Mouse (Mus musculus): ENCODE data around the gene Hist1h4m. TPM values are rescaled to one million over a fixed set of nuclear protein-coding genes. Genes with fewer than 3 reads are reported as not detected.

The Hist1h4m gene
- not detected in 2 replicates for polyA plus RNA-seq (2015; fragmentation: Nextera tagmentation; extraction: Ambion mirVana)

DNA sequence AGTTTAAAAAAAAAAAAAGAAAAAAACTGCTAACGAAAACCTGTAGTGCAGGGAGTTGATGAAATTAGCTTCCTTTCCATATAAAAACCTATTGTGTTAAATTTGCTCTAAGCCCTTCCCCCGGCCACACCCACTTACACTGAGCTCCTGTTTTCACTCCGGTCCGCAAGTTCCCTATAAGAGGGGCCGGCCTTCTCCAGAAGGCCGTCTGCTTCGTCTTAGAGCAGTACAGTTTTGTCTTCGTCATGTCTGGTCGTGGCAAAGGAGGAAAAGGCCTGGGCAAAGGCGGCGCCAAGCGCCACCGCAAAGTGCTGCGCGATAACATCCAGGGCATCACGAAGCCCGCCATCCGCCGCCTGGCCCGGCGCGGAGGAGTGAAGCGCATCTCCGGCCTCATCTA is at the start of gene Hist1h4m:
Hist1h4m (plus strand) TSS at position 208 of the 400 bp plus-strand sequence.

DNA sequence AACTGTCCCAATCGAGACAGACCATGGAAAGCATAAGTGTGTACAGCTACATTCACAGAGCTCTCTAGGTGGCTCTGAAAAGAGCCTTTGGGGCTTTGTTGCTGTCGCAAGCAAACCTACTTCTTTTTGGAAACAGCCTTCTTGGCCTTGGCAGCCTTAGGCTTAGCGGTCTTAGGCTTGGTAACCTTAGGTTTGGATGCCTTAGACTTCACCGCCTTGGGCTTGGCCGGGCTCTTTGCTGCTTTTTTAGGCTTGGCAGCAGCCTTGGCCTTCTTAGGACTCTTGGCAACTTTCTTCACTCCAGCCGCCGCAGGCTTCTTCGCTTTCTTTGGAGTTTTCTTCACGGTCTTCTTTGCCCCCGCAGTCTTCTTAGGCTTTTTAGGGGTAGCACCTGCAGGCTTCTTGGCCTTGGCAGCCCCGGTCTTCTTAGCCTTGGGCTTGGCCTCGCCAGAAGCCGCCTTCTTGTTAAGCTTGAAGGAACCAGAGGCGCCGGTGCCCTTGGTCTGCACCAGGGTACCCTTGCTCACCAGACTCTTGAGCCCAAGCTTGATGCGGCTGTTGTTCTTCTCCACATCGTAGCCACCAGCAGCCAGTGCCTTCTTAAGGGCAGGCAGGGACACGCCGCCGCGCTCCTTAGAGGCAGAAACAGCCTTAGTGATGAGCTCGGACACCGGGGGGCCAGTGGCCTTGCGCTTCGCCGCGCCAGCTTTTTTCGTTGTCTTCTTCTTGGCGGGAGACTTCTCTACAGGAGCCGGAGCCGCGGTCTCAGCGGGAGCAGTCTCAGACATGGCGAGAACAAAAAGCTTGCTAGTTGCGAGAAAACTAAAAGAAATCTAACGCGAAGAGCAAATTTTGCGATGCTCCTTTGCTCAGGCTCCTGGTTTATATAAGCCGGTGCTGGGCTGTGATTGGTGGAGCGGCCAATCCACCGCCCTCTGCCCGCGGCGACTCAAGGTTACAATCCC is 31.5 kb upstream of the Hist1h4m start, which contains the start of gene Hist1h1b:
Hist1h1b (minus strand) TSS at position 859 of the 965 bp plus-strand sequence.

GRCm38 (mm10) chr13:21783255-21783617 is 28.3 kb upstream of the Hist1h4m start, which contains the start of gene Hist1h3i:
Gene Hist1h3i, minus strand, starts transcription at chr13:21783370.

DNA sequence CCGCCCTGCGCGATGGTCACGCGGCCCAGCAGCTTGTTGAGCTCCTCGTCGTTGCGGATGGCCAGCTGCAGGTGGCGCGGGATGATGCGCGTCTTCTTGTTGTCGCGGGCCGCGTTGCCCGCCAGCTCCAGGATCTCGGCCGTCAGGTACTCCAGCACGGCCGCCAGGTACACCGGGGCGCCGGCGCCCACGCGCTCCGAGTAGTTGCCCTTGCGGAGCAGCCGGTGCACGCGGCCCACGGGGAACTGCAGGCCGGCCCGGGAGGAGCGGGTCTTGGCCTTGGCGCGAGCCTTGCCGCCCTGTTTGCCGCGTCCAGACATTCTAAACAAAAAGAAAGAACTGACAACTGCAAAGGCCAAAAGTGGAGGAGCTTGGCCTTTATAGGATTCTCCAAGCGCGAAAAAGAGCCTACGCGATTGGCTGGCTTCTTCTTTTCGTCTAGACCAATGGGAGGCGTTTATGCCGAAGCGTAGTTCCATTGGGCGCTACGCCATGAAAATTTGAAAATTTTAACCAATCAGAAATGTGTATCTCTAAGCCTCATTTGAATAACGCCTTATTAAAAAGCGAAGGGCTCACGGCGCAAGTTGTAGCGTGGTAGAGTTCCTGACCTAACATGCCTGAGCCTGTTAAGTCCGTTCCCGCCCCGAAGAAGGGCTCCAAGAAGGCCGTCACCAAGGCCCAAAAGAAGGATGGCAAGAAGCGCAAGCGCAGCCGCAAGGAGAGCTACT is 24.5 kb upstream of the Hist1h4m start, which contains the start of the genes Hist1h2an and Hist1h2bp:
Hist1h2an (minus strand) TSS at position 320 of the 731 bp plus-strand sequence.
Hist1h2bp (plus strand) TSS at position 563 of the 731 bp plus-strand sequence.

GRCm38 (mm10) chr13:21810073-21810472 is 1.5 kb upstream of the Hist1h4m start, which contains the start of the genes Hist1h2bq and Hist1h2ao:
Gene Hist1h2bq, minus strand, starts transcription at chr13:21810197.
Gene Hist1h2ao, plus strand, starts transcription at chr13:21810465.

GRCm38 (mm10) chr13:21831418-21832394 is 20.2 kb downstream of the Hist1h4m start, which contains the start of gene Hist1h4n:
Gene Hist1h4n, minus strand, starts transcription at chr13:21832196.

GRCm38 (mm10) chr13:21833461-21833860 is 21.9 kb downstream of the Hist1h4m start, which contains the start of the genes Hist1h2ap and Hist1h2br:
Gene Hist1h2ap, minus strand, starts transcription at chr13:21833507.
Gene Hist1h2br, plus strand, starts transcription at chr13:21833743.

Small RNA genes within 50 kb of the gene (microRNA-seq; reads per million reads assigned to microRNA genes)
- gene Gm19658 (0 reads per million in 2 experiments), gene Gm44346 (0 reads per million in 2 experiments), gene Gm44466 (0 reads per million in 2 experiments)

Other genes with a start within 250 kb of the Hist1h4m start
- not detected in 2 replicates for gene Olfr1364, start 230.0 kb upstream of the Hist1h4m start, polyA plus RNA-seq (2015; fragmentation: Nextera tagmentation; extraction: Ambion mirVana)
- gene Olfr1362, start 197.7 kb upstream of the Hist1h4m start, polyA plus RNA-seq (2015; fragmentation: Nextera tagmentation; extraction: Ambion mirVana) = not detected in 2 replicates
- not detected in 2 replicates for gene Olfr11, start 169.2 kb upstream of the Hist1h4m start, polyA plus RNA-seq (2015; fragmentation: Nextera tagmentation; extraction: Ambion mirVana)
- gene Olfr1361, start 148.4 kb upstream of the Hist1h4m start, polyA plus RNA-seq (2015; fragmentation: Nextera tagmentation; extraction: Ambion mirVana) = not detected in 2 replicates
- gene Olfr1360, start 134.3 kb upstream of the Hist1h4m start, polyA plus RNA-seq (2015; fragmentation: Nextera tagmentation; extraction: Ambion mirVana) = not detected in 2 replicates
- not detected in 2 replicates for gene Olfr1359, start 113.6 kb upstream of the Hist1h4m start, polyA plus RNA-seq (2015; fragmentation: Nextera tagmentation; extraction: Ambion mirVana)
- 0.60 and 0.77 TPM in 2 replicates for gene Hist1h2bl, start 95.6 kb upstream of the Hist1h4m start, polyA plus RNA-seq (2015; fragmentation: Nextera tagmentation; extraction: Ambion mirVana)
- gene Hist1h2ai, start 95.3 kb upstream of the Hist1h4m start, polyA plus RNA-seq (2015; fragmentation: Nextera tagmentation; extraction: Ambion mirVana) = 5.6 and 8.3 TPM in 2 replicates
- 1.9 and 3.5 TPM in 2 replicates for gene Hist1h3h, start 94.1 kb upstream of the Hist1h4m start, polyA plus RNA-seq (2015; fragmentation: Nextera tagmentation; extraction: Ambion mirVana)
- 0.33 and 0.82 TPM in 2 replicates for gene Hist1h2bm, start 89.7 kb upstream of the Hist1h4m start, polyA plus RNA-seq (2015; fragmentation: Nextera tagmentation; extraction: Ambion mirVana)
- gene Hist1h4j, start 76.7 kb upstream of the Hist1h4m start, polyA plus RNA-seq (2015; fragmentation: Nextera tagmentation; extraction: Ambion mirVana) = 0.26 and 0.30 TPM in 2 replicates
- 1.0 TPM in 1 of 2 replicates, not detected in the other for gene Hist1h4k, start 61.2 kb upstream of the Hist1h4m start, polyA plus RNA-seq (2015; fragmentation: Nextera tagmentation; extraction: Ambion mirVana)
- 2.8 and 9.7 TPM in 2 replicates for gene Hist1h2ak, start 57.9 kb upstream of the Hist1h4m start, polyA plus RNA-seq (2015; fragmentation: Nextera tagmentation; extraction: Ambion mirVana)
- 0.77 and 1.4 TPM in 2 replicates for gene Hist1h2bn, start 57.6 kb upstream of the Hist1h4m start, polyA plus RNA-seq (2015; fragmentation: Nextera tagmentation; extraction: Ambion mirVana)
- gene Hist1h1b, start 31.1 kb upstream of the Hist1h4m start, polyA plus RNA-seq (2015; fragmentation: Nextera tagmentation; extraction: Ambion mirVana) = 5.9 and 8.9 TPM in 2 replicates
- 37.6 and 38.4 TPM in 2 replicates for gene Hist1h3i, start 28.4 kb upstream of the Hist1h4m start, polyA plus RNA-seq (2015; fragmentation: Nextera tagmentation; extraction: Ambion mirVana)
- gene Hist1h2an, start 24.5 kb upstream of the Hist1h4m start, polyA plus RNA-seq (2015; fragmentation: Nextera tagmentation; extraction: Ambion mirVana) = 1.5 and 2.4 TPM in 2 replicates
- 0.51 and 0.69 TPM in 2 replicates for gene Hist1h2bp, start 24.3 kb upstream of the Hist1h4m start, polyA plus RNA-seq (2015; fragmentation: Nextera tagmentation; extraction: Ambion mirVana)
- 3.3 and 7.3 TPM in 2 replicates for gene Hist1h2bq, start 1.5 kb upstream of the Hist1h4m start, polyA plus RNA-seq (2015; fragmentation: Nextera tagmentation; extraction: Ambion mirVana)
- gene Hist1h2ao, start 1.3 kb upstream of the Hist1h4m start, polyA plus RNA-seq (2015; fragmentation: Nextera tagmentation; extraction: Ambion mirVana) = not detected in 2 replicates
- 2.6 and 3.1 TPM in 2 replicates for gene Hist1h4n, start 20.4 kb downstream of the Hist1h4m start, polyA plus RNA-seq (2015; fragmentation: Nextera tagmentation; extraction: Ambion mirVana)
- 1,124 and 1,146 TPM in 2 replicates for gene Hist1h2ap, start 21.8 kb downstream of the Hist1h4m start, polyA plus RNA-seq (2015; fragmentation: Nextera tagmentation; extraction: Ambion mirVana)
- gene Hist1h2br, start 22.0 kb downstream of the Hist1h4m start, polyA plus RNA-seq (2015; fragmentation: Nextera tagmentation; extraction: Ambion mirVana) = 2.9 and 6.3 TPM in 2 replicates
- gene Zfp184, start 133.3 kb downstream of the Hist1h4m start, polyA plus RNA-seq (2015; fragmentation: Nextera tagmentation; extraction: Ambion mirVana) = 0.83 and 1.1 TPM in 2 replicates
- gene Pom121l2, start 169.4 kb downstream of the Hist1h4m start, polyA plus RNA-seq (2015; fragmentation: Nextera tagmentation; extraction: Ambion mirVana) = 0.04 TPM in 1 of 2 replicates, not detected in the other
- gene Prss16, start 198.0 kb downstream of the Hist1h4m start, polyA plus RNA-seq (2015; fragmentation: Nextera tagmentation; extraction: Ambion mirVana) = 0.19 TPM in 1 of 2 replicates, not detected in the other
- 0.86 and 1.6 TPM in 2 replicates for gene Hist1h2ah, start 223.8 kb downstream of the Hist1h4m start, polyA plus RNA-seq (2015; fragmentation: Nextera tagmentation; extraction: Ambion mirVana)
- 0.79 and 0.91 TPM in 2 replicates for gene Hist1h2bk, start 224.1 kb downstream of the Hist1h4m start, polyA plus RNA-seq (2015; fragmentation: Nextera tagmentation; extraction: Ambion mirVana)
- gene Hist1h4i, start 229.6 kb downstream of the Hist1h4m start, polyA plus RNA-seq (2015; fragmentation: Nextera tagmentation; extraction: Ambion mirVana) = 5.0 and 9.6 TPM in 2 replicates
- 5.9 and 6.8 TPM in 2 replicates for gene Hist1h2ag, start 231.2 kb downstream of the Hist1h4m start, polyA plus RNA-seq (2015; fragmentation: Nextera tagmentation; extraction: Ambion mirVana)
- gene Hist1h2bj, start 231.5 kb downstream of the Hist1h4m start, polyA plus RNA-seq (2015; fragmentation: Nextera tagmentation; extraction: Ambion mirVana) = 0.97 TPM in 1 of 2 replicates, not detected in the other